Mouse (Mus musculus) kidney, adult 2 months (tissue): ENCODE measurements around the gene Frmd4b.

Experiments used
- CTCF ChIP-seq: fragments of 200-500 bp; conservative IDR thresholded peaks from 2 replicates; pipeline ENCODE4 v1.5.1; 2011; ENCODE audit warnings: low read depth, mild to moderate bottlenecking, control low read depth, low read length, moderate library complexity, mixed read lengths; ENCODE audit not compliant: insufficient read depth, insufficient read length
- POLR2A ChIP-seq: fragments of 200-500 bp; IDR thresholded peaks from one replicate; pipeline ENCODE4 v1.6.1; 2011; ENCODE audit warnings: low read depth, low read length, control low read depth

- TF ChIP-seq POLR2A: no peak
- no peak for TF ChIP-seq CTCF
Observed at GRCm38 (mm10) chr6:97353933-97354332, 263.4 kb downstream of the Frmd4b start.
